Mouse (Mus musculus) myocyte (in vitro differentiated cells): ENCODE data around the gene Dclk2.

Experiments
- CEBPB ChIP-seq: IDR thresholded peaks from 2 replicates; pipeline ENCODE4 v1.6.1; 2011; ENCODE audit warnings: mild to moderate bottlenecking, moderate library complexity; ENCODE audit not compliant: poor library complexity, insufficient read depth, severe bottlenecking
- MYOD1 ChIP-seq, 3 experiments: IDR thresholded peaks; one replicate each; pipeline ENCODE4 v1.6.1; 2011; ENCODE audit warnings: control low read depth in 2 of 3, low read depth in 2 of 3, mild to moderate bottlenecking in 2 of 3, moderate library complexity in 1 of 3; ENCODE audit not compliant: insufficient read length in 2 of 3, control insufficient read depth in 1 of 3
- POLR2A ChIP-seq: IDR thresholded peaks from one replicate; pipeline ENCODE4 v1.6.1; 2011; ENCODE audit warnings: low read depth, mild to moderate bottlenecking, control low read depth, moderate library complexity; ENCODE audit not compliant: insufficient read length
- REST ChIP-seq: IDR thresholded peaks from one replicate; pipeline ENCODE4 v1.6.1; 2011; ENCODE audit warnings: mild to moderate bottlenecking, control low read depth, moderate library complexity; ENCODE audit not compliant: insufficient read depth, insufficient read length
- SRF ChIP-seq: IDR thresholded peaks from one replicate; pipeline ENCODE4 v1.6.1; 2011; ENCODE audit warnings: low read depth; ENCODE audit not compliant: control insufficient read depth, insufficient read length
- TCF3 ChIP-seq: IDR thresholded peaks from one replicate; pipeline ENCODE4 v1.6.1; 2011; ENCODE audit warnings: low read depth, control low read depth; ENCODE audit not compliant: insufficient read length
- USF1 ChIP-seq: IDR thresholded peaks from one replicate; pipeline ENCODE4 v1.6.1; 2011; ENCODE audit warnings: low read depth, mild to moderate bottlenecking, control low read depth, moderate library complexity

GRCm38 (mm10) chr3:86768553-86768952 lies 152.1 kb downstream of the Dclk2 start:
- no peak for TF ChIP-seq POLR2A
- TF ChIP-seq CEBPB = no peak
- TF ChIP-seq SRF = no peak
- TF ChIP-seq USF1 = no peak
- no peak for TF ChIP-seq REST
- no peak for TF ChIP-seq TCF3
- TF ChIP-seq MYOD1 (IDR thresholded peaks at IDR 0.05; ENCODE audit: control insufficient read depth in 1 of 3, insufficient read length in 2 of 3, low read depth in 2 of 3) = no peak
